ENCODE assay signal across 16 mouse cellular contexts in genomic region chr15:81332517-81332916, GRCm38 (mm10). TPM values are rescaled to one million over a fixed set of nuclear protein-coding genes. Genes with fewer than 3 reads are reported as not detected.
DNase-seq lines count a peak whose midpoint lies in the region; TF ChIP-seq lines count a peak whose summit lies in the region.
"Had no signal": no experiment of that assay in that cellular context is flagged by ENCODE, and none has a peak within 500 bp of the region (broad histone marks: within the 10 kb centered on the region; RNA-seq: fewer than 3 reads in every experiment).

No protein-coding gene starts in this region.

- H3K36me3 ChIP-seq in CH12.LX (replicated peaks in 1 of 2; ENCODE audit: control insufficient read depth in 1 of 2, insufficient read depth in 1 of 2, low read length in 1 of 2), result peaks cover 49 to 90% of the 10 kb centered on the region in 2 experiments

- no peaks in the 10 kb centered on the region for H3K27me3 ChIP-seq in CH12.LX (replicated peaks)
- H3K27me3 ChIP-seq: Patski had no signal

- H3K27ac ChIP-seq in CH12.LX (ENCODE audit: insufficient read depth, low read depth), result no peak overlapping the region

- no peak for TF ChIP-seq RAD21 in CH12.LX (IDR thresholded peaks at IDR 0.05; ENCODE audit: low read depth, low read length)

- peaks cover 4 to 35% of the 10 kb centered on the region in 2 experiments; a peak in 3 of 4 replicates for H3K4me1 ChIP-seq in CH12.LX (ENCODE audit: control insufficient read depth in 1 of 2, insufficient read depth in 2 of 2)

- H3K4me3 ChIP-seq in CH12.LX (replicated peaks in 1 of 3; ENCODE audit: low read depth in 2 of 3, low read length in 2 of 3, poor library complexity in 1 of 3), result no peak overlapping the region

- no peak overlapping the region for H3K4me2 ChIP-seq in CH12.LX (ENCODE audit: insufficient read depth, low read depth, poor library complexity, severe bottlenecking)

- in situ Hi-C loops in CH12.LX (cut with MboI; ENCODE audit: low pct_ligation_motif_present, low pct_unique_long_range_greater_than_20kb, low sequenced_read_pairs), result no loop called here

- no peaks in the 10 kb centered on the region for H3K9me3 ChIP-seq in CH12.LX (replicated peaks; ENCODE audit: low read length)
- H3K9me3 ChIP-seq: G1E had no signal

- dilution Hi-C loops in CH12.LX (cut with MboI; ENCODE audit: extremely low pct_ligation_motif_present, extremely low pct_unique_long_range_greater_than_20kb, low sequenced_read_pairs), result no loop called here

- TF ChIP-seq POLR2A in CH12.LX (IDR thresholded peaks at IDR 0.05; ENCODE audit: low read depth, low read length), result no peak

- no peak for TF ChIP-seq CTCF in CH12.LX (conservative IDR thresholded peaks at IDR 0.05 in 1 of 2, IDR thresholded peaks at IDR 0.05 in 1 of 2; ENCODE audit: low read depth in 2 of 2, low read length in 2 of 2)

- DNase-seq in CH12.LX (ENCODE audit: extremely low read depth), result peak; percentile 79
- DNase-seq in embryo, embryonic 10.5 days (ENCODE audit: low spot score), result no peak
- DNase-seq: adrenal gland, adult 2 months; adrenal gland, adult 8-10 months; adrenal gland, postnatal 10 days; adrenal gland, postnatal 14 days; adrenal gland, postnatal 25 days; adrenal gland, postnatal 36 days; B cell, adult 2 months; cerebellum, adult 11 months; cerebellum, adult 11-12 months; cerebellum, adult 18-20 months; cerebellum, adult 2 months; cerebellum, adult 8-10 months had no signal

- TF ChIP-seq EP300 in CH12.LX (IDR thresholded peaks at IDR 0.05; ENCODE audit: low read length), result peak; percentile 49

- no peak overlapping the region for H3K9ac ChIP-seq in CH12.LX (ENCODE audit: insufficient read depth, low read depth)

- no peaks in the 10 kb centered on the region for H3K79me2 ChIP-seq in CH12.LX (replicated peaks; ENCODE audit: control insufficient read depth, extremely low read depth, insufficient read depth, poor library complexity, severe bottlenecking)

TF ChIP-seq in CH12.LX, 34 proteins besides CTCF, POLR2A, EP300 and RAD21:
- TF ChIP-seq TCF12 (IDR thresholded peaks at IDR 0.05; ENCODE audit: low read depth, low read length) (no peak), SIN3A (IDR thresholded peaks at IDR 0.05; ENCODE audit: low read length) (no peak), E2F4 (IDR thresholded peaks at IDR 0.05; ENCODE audit: insufficient replicate concordance, low read depth, low read length) (no peak), ZKSCAN1 (IDR thresholded peaks at IDR 0.05; ENCODE audit: borderline replicate concordance, low read depth, low read length) (no peak), HCFC1 (IDR thresholded peaks at IDR 0.05; ENCODE audit: low read depth, low read length) (no peak), ZMIZ1 (IDR thresholded peaks at IDR 0.05; ENCODE audit: low read depth, low read length) (no peak), RCOR1 (conservative IDR thresholded peaks at IDR 0.05; ENCODE audit: low read depth, low read length) (no peak), ZC3H11A (IDR thresholded peaks at IDR 0.05; ENCODE audit: low read depth, low read length) (no peak), ETS1 (conservative IDR thresholded peaks at IDR 0.05; ENCODE audit: low read depth, low read length) (0 out of 2 replicates have a peak, but pooled peaks have one; percentile 18), JUN (IDR thresholded peaks at IDR 0.05; ENCODE audit: insufficient read depth, low read depth, low read length) (0 out of 2 replicates have a peak, but pooled peaks have one; percentile 18), SMC3 (IDR thresholded peaks at IDR 0.05; ENCODE audit: low read depth, low read length) (no peak), POLR2AphosphoS2 (IDR thresholded peaks at IDR 0.05; ENCODE audit: low read depth, low read length) (no peak), ELF1 (IDR thresholded peaks at IDR 0.05; ENCODE audit: low read depth, low read length) (peak; percentile 32; the same call in 1 of the 2 replicates), JUND (conservative IDR thresholded peaks at IDR 0.05; ENCODE audit: low read depth, low read length) (peak; percentile 55; the same call in 1 of the 2 replicates), MEF2A (IDR thresholded peaks at IDR 0.05; ENCODE audit: borderline replicate concordance, low read depth, low read length) (peak; percentile 50; the same call in 1 of the 2 replicates), MAFK (IDR thresholded peaks at IDR 0.05; ENCODE audit: insufficient replicate concordance, low read length) (no peak), GABPA (IDR thresholded peaks at IDR 0.05; ENCODE audit: insufficient replicate concordance, low read depth, low read length) (no peak), KAT2A (IDR thresholded peaks at IDR 0.05; ENCODE audit: insufficient replicate concordance, low read length) (no peak), USF2 (conservative IDR thresholded peaks at IDR 0.05; ENCODE audit: low read depth, low read length) (no peak), NRF1 (IDR thresholded peaks at IDR 0.05; ENCODE audit: low read depth, low read length) (no peak), PAX5 (IDR thresholded peaks at IDR 0.05; ENCODE audit: low read length) (no peak), IRF4 (IDR thresholded peaks at IDR 0.05; ENCODE audit: low read depth, low read length) (peak; percentile 73), ZNF384 (IDR thresholded peaks at IDR 0.05; ENCODE audit: low read depth, low read length) (no peak), MAX (IDR thresholded peaks at IDR 0.05; ENCODE audit: low read length) (no peak), MYC (IDR thresholded peaks at IDR 0.05; ENCODE audit: low read depth, low read length) (no peak), BHLHE40 (IDR thresholded peaks at IDR 0.05; ENCODE audit: low read depth, low read length) (0 out of 2 replicates have a peak, but pooled peaks have one; percentile 12)

RNA-seq across cellular contexts. Expression of gene Slc25a17, which starts 28.1 kb away (rescaled TPM):
- 46.0 and 48.0 TPM in 2 replicates for total RNA-seq in CH12.LX (2012; rRNA removed)
- total RNA-seq in CH12.LX (2014; rRNA removed), result 99.4 and 100 TPM in 2 replicates
- polyA plus RNA-seq in CH12.LX (2012; ENCODE audit: insufficient read length, low read depth), result 69.6 and 76.9 TPM in 2 replicates
